Mouse (Mus musculus): ENCODE results near the gene Scn3b.

Scn3b gene

DNA sequence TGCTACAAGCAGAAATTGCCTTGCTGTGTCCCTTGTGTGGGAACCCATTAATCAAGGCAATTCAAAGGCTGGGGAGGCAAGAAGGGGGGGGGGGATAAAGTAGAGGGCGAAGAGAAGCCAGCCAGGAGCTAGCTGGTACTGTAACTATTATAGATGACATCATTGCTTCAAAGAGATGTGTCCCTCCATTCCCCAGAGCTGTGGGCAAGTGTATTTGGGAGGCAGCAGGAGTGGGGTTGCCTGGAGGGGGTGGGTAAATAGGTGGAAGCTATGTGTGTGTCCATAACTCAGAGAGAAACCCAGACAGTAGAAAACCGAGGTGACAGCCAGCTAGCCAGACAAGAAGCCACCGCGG is 292 bp upstream of the Scn3b start:
- no peak for DNase-seq (ENCODE audit: extremely low read depth, low read depth)

DNA sequence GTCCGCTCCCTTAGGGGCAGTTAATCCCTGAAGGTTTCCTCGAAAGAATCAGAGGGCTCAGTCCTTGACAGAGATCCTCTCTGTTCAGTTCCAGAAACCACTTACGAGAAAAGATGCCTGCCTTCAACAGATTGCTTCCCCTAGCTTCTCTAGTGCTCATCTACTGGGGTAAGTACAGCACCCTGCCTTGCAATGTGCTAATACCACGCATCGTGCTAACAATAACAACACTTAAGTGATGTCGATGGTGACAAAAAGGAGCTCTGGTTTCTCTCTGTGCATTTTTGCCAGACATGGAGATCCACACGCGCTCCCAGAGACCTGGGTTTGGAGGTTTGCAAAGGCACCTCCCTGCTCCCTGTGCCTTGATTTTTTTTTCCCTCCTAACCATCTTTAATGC is 863 bp downstream of the Scn3b start:
- DNase-seq (ENCODE audit: extremely low read depth, low read depth), result no peak

DNA sequence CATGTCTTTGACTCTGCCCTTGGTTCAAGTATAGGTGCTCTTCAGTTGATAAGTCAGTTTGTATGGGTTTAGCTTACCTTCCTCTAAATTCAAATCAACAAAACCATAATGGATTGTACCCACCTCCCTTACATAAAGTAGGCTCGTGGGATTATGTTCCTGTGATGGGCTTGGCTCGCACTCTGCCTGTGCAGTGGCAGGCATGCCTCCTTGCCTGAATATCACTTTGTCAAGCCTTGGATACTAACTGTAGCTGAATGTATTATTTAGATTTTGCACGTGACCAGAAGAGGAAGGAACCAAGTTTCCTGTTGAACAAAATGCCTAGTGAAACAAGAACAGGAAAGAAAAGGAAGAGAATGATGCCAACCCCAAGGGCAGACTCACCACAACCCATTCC is 2.1 kb downstream of the Scn3b start:
- DNase-seq (ENCODE audit: extremely low read depth, low read depth), result no peak

DNA sequence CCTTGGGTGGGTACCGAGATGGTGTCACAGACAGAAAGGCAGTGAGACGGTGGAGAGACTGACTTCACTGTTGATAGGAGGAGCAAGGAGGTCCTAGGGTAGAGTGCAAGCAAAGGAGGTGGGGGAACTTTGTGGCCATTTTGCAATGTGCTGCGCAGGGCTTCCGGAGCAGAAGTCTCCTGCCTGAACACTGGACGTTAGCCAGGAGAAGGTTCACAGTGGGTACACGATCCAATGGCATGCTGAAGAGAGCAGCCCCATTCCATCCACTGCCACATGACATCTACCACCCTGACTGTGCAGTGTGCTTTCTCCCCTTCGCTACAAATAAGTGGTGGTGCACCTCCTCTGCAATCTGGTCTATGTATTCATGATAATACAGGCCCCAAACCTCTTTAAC is 3.8 kb downstream of the Scn3b start:
- DNase-seq (ENCODE audit: extremely low read depth, low read depth), result no peak

DNA sequence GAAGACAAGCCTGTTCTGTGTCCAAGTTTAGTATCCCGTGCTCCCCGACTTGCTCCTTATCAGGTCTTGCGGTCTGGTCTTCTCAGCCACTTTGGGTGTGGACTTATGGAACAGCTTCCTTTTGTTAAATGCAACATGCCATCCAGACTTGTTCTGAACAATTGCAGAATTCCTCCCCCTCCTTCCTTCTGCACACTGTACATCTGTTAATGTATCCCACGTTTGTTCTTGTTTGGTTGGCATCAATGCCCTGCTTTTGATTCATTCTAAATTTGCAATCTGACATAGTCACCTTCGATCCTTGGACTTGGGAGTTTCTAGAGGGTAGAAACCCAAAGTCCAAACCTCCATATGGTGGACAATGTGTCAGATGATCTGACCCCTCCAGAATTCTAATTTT is 6.9 kb downstream of the Scn3b start:
- DNase-seq (ENCODE audit: extremely low read depth, low read depth), result no peak

DNA sequence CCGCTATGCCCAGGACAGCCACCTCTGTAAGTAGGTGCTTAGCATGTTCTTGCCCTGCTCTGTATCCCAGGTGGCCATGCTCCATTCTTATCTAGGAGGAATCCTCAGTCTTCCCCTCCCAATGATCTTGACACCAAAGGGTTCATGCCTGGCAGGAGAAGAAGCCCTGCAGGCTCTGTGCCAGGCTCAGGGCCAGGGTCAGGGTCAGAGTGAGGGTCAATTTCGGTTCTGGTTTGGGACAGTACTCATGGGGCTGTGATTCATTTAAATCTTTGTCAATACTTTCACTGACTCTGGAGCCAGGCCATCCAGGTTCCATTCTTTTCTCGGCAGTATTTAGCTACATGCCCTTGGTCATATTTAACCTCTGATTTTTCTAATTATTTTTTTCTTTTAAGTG is 8.7 kb downstream of the Scn3b start:
- DNase-seq (ENCODE audit: extremely low read depth, low read depth), result no peak

DNA sequence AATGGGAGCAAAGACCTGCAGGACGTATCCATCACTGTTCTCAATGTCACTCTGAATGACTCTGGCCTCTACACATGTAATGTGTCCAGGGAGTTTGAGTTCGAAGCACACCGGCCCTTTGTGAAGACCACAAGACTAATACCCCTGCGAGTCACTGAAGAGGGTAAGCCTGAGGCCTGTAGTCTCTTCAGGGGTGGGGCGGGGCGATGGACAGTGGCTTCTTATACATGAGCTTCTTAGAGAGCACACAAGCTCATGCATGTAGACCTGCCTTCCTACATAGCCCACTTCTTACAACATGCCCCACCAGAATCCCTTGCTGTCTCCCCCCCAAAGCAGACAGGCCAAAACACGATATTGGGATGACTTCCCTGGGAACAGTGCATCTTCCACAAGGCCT is 10.4 kb downstream of the Scn3b start:
- DNase-seq (ENCODE audit: extremely low read depth, low read depth), result no peak

DNA sequence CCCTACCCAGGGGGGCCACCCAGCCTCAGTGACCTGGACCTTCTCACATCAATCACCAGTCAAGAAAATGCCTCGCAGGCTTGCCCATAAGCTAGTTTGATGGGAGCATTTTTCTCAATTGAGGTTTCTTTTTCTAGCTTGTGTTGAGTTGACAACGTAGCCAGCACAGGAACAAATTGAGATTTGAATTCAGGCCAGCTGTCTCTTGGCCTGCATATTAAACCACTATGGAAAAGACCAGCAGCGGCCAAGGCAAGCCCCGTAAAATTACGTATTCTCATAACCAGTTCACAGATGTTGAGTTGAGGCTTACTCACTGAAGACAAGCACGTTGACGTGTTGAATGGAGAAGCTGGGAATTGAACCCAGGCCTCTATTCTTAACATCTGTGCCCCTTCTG is 14.0 kb downstream of the Scn3b start:
- DNase-seq (ENCODE audit: extremely low read depth, low read depth), result no peak

DNA sequence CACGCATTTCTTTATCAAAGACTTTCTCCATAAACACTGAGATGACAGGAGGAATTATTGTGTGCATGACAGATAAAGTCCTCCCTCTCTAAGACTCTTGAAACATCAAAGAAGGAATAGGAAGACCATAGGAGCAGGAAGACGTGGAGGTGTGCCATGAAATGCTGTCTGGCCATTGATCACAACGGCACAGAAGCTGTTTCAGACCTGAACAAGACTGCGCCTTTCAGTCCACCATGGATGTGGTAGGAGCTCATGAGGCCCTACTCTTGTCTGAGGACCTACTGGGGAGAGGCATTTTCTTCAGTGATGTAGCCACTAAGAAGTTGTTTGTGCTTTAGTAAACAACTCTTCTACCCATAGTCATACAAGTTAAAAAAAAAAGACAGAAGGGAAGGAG is 23.5 kb downstream of the Scn3b start:
- no peak for DNase-seq (ENCODE audit: extremely low read depth, low read depth)

DNA sequence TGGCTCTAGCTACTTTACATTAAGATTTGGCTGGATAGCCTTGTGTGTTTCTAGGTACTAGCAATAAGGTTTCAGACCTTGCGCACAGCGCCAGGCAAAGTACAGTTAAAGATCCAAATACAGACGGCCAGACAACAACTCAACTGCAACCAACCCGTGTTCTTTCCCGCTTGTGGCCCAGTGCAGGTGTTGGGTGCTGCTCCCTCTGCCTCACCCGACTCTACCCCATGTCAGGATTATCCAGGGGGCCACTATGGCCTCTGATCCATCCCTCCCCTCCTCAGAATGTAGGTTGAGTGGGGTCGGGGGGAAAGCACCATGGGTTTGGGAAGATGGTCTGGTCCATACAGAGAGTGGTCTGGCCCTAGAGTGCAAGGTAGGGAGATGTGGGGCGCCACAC is 24.3 kb downstream of the Scn3b start:
- DNase-seq (ENCODE audit: extremely low read depth, low read depth), result no peak

DNA sequence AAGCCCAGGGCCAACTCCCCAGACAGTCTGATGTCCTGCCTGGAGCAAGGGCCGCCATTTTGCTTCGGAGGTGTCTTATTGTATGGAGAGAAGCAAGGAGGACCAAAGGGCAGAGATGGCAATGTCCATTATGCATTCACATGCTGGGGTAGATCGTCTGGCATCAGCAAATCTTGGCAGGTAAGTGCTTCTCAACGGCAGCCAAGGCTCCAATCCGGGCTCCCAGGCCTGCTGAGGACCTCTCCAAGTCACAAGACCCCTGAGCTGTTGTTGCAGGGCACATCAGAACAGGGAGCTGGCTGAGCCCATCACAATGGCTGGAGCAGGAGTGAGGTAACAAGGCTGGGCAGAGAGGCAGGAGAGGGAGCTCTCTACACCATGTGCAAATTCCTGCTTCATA is 24.7 kb downstream of the Scn3b start:
- DNase-seq (ENCODE audit: extremely low read depth, low read depth), result no peak

DNA sequence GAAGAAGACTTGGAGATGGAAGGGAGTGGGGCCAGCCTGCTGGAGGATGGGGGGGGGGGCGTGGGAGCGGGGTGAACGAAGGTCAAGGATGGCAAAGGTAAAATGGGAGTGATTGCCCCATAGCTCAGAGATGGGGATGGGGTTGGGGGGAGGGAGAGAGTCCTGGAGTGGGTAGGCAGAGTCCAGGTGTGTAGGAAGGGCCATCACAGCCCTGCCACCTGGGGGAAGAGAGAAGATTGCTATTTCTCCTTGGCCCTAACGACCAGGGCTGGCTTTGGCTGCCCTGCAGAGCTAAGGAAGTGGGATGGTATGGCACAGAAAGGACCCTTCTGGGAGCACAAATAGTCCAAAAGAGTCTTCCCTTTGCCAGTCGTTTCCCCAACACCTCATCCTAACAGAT is 25.2 kb downstream of the Scn3b start:
- DNase-seq (ENCODE audit: extremely low read depth, low read depth), result no peak

DNA sequence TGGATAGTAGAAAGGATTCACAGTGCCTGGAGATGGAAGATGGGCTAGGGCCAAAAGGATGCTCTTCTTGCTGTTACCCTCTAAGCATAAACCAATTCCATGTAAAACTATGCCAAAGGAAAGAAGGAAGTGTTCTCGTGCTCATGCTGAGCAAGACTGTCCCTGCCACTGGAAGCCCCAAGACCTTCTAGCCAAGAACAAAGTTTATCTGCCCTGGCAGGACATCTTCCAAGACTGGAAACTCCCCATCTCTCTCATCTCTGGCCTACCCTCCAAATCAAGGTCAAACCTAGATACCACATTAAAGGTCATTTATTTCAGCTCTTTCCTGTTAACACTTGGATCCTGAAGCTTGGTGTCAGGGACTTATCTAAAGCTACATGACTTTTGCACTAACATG is 25.8 kb downstream of the Scn3b start:
- no peak for DNase-seq (ENCODE audit: extremely low read depth, low read depth)

DNA sequence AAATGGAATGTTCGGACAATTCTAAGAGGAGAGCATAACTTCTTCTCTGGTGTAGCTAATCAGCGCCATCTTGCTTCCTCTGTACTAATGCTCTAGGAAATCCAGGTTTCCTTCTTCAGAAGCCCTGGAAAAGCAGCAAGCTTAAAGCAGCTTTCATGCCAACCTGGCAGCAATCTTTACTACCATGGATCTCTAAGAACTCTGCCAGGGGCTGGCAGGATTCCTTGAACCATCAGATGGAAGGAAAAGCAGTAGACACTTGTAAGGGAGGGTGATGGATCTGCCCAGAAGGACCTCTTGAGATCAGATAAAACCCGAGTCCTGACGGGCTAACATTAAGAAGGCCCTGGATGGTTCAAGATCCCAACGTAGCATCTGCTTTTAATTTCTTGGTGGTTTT is 27.2 kb downstream of the Scn3b start:
- DNase-seq (ENCODE audit: extremely low read depth, low read depth), result no peak

DNA sequence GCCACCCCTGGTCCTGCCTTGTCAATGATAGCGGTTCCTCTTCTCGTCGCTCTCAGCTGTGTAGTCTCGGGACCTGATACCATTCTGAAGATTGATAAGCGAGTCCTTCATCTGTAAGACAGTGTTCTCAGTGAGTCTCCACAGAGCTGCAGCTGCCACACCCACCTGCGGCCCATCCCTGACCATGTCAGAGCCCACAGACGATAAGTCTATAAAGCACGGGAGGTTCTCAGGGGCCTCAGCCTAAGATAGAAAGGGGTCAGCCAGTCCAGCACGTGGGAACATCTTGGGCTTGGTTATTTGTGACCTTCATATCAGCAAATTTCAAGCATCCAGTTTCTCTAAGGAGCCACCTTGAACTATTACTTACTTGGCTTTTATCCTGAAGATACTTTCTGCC is 29.0 kb downstream of the Scn3b start:
- no peak for DNase-seq (ENCODE audit: extremely low read depth, low read depth)

DNA sequence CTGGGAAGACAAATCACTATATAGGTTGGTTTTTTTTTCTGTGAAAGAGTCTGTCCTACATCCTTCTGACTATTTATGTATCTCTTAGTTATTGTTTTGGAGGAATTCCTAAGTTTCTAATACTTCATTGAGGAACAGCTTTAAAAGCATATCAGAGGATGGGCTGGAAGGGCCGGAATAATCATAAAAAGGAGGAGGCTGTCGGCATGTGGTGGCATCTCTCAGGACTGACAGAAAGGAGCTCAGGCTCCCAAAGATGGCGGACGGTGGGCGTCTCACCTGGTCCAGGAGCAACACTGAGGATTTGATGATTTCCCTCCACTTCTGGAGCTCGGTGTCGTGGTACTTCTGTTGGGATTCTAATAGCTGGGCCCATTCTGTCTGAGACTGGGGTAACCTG is 30.3 kb downstream of the Scn3b start:
- no peak for DNase-seq (ENCODE audit: extremely low read depth, low read depth)

DNA sequence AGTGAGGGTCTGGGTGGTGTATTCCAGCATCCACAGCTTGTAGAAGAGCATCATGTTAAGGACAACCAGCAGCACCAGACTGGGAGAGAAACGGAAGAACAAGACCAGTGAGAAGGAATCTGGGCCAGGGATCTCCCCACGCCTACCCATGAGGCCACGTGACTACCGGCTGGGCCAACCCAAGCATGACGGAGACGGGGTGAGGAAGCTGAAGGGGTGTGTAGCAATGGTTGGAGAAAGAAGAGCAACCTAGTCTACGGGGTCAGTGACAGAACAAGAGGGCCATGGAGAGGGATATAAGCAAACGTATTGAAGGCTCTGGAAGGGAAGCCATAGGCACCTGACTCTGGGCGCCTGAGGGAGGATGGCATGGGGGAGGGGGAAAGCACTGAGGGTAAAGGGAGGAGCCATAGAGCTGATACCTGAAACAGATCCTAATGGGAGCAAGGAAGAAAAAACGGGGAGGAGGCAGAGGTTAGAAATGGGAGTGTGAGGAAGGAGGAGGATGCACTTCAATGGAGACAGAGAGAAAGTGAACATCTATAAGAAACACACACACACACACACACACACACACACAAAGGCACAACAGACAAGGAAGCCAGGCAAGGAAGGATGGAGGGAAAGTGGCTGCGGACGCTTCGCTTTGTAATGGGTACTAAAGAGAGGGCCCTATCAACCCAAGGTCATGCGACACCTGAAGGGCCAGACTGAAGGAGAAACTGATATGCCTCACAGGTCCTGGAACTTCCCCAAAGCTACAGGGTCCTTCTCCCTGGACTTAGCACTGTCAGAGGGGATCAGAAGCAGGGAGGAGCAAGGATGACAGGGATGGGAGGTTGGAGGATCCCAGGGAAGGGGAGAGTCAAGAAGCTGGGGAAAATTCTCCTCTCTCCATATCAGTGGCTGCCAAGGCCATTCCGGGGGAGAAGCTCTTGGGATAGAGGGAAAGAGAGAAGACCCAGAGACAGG is 31.3 kb downstream of the Scn3b start:
- no peak for DNase-seq (ENCODE audit: extremely low read depth, low read depth)

DNA sequence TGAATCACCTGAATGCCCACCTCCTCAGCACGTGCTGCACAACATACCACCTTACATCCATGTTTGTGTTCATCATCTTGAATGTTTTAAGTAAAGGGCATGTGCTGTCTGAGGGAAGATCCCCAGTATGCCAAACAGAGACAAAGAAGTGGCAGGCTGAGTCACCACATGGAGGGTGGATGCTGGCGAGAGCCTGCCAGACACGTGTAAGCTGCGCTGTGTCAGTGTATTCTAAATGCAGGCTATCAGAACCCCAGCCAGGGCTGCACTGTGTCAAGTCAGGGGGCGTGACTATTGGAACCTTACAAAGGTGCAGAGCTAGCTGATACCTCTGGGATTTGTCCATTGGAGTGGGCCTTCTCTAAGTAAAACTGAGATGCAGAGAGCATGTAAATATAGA is 32.5 kb downstream of the Scn3b start:
- DNase-seq (ENCODE audit: extremely low read depth, low read depth), result no peak

DNA sequence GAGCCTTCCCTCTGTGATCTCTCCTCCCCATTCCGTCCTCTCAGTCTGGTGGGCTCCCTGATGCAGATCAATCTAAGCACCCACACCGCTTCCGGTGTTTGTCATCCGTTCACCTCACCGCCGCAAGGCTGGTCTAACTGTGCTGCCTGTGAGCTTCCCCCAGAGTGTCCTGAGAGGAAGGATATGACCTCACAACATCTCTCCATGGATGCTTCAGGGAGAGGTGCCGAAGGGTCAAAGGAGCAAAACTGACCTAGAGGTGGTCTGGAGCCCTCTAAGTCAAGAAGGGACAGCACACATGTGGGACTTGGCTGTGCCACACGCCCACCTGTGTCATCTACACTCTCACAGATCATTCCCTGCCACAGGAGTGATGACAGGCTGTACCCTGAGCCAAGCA is 33.4 kb downstream of the Scn3b start:
- DNase-seq (ENCODE audit: extremely low read depth, low read depth), result no peak

DNA sequence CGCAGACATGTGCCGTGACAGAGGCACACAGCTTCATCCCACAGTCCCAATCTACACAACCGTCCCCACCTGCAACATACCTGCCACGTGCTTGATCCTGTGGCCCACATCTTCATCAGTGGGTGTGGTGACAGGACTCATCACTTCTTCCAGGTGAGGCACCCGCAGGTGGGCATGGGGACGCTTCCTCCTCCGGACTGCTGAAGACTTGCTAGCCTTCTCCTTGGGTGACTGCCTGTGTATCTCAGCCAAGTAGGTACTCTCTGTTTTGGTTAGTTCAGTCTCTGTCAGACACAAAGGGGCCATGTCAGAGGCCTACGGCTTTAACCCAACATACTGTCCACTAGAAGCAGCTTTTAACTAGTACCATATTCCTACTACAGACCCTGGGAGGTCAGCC is 35.2 kb downstream of the Scn3b start:
- no peak for DNase-seq (ENCODE audit: extremely low read depth, low read depth)

DNA sequence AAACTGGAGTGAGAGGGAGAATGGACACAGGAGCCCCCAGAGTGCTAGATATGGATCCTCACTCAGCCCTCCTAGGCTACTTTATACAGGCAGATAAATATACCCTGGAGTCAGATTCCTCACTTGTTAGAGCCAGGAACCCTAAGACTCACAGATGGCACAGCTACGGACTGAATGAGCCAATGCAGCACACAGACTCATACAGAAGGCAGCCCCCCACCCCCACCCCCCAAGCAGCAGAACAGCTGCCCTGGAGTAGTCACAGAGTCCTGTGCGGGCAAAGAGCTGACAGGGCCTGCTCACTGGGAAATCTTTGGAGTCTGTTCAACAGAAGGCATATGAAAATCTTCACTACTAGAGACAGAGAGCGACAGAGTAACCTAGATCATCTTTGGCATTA is 38.3 kb downstream of the Scn3b start:
- no peak for DNase-seq (ENCODE audit: extremely low read depth, low read depth)

DNA sequence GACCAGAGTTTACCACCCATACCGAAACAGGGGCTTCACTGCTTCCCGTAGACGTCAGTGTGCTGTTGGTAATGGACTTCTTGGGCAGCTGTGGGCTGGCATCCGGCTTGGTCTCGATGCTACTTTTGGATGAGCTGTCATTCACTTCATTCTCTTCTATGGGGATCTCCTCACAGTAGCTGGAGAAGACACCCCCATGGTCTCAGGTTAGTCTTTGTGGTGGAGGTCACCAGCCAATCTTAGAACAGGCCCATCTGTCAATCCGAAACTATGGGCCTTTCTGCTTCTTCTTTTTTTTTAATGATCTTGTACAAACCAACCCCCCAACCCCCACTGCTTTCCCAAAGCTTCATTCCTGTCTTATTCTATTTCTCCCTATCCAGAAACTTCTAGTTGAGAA is 40.9 kb downstream of the Scn3b start:
- no peak for DNase-seq (ENCODE audit: extremely low read depth, low read depth)

DNA sequence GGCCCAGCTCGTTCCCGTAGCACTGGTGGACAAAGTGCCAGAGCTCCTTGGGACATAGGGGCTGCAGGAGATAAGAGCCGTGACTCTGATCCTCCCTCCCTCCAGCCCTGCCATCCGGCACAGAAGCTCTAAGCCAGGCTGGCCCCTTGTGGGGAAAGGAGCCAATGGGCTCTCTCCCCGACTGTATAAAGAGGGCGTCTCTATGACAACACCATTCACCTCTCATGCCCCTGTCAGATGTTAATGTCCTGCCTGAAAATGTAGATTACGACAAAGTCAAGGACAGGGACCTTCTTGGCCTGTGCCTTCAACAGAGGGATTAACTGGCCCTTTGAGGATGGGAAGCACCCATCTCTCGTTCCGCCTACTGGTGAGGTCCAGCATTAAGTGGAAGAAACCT is 42.8 kb downstream of the Scn3b start:
- DNase-seq (ENCODE audit: extremely low read depth, low read depth), result no peak
